Mouse (Mus musculus): ENCODE results near the gene Mad2l1bp.

The Mad2l1bp gene

GRCm38 (mm10) chr17:46152847-46153782 lies at the start of gene Mad2l1bp:
TSS of gene Mad2l1bp (minus strand) at chr17:46153553.
- peak; percentile 60 to 76 for DNase-seq (ENCODE audit: low spot score in 2 of 2)

- DNase-seq (ENCODE audit: low spot score in 2 of 2) = no peak
These were observed 49.7 kb upstream of the Mad2l1bp start for GRCm38 (mm10) chr17:46203078-46203477.

- DNase-seq (ENCODE audit: low spot score in 2 of 2) = peak; percentile 85 to 94
These were observed 49.2 kb upstream of the Mad2l1bp start, which contains the start of the genes Polh and Xpo5 for GRCm38 (mm10) chr17:46202421-46203071. TSS of gene Polh (minus strand) at chr17:46202645. TSS of gene Xpo5 (plus strand) at chr17:46202782.

GRCm38 (mm10) chr17:46201151-46201550 lies 47.8 kb upstream of the Mad2l1bp start:
- DNase-seq (ENCODE audit: low spot score in 2 of 2) = no peak

- no peak for DNase-seq (ENCODE audit: low spot score in 2 of 2)
These were observed 35.5 kb upstream of the Mad2l1bp start for GRCm38 (mm10) chr17:46188829-46189228.

GRCm38 (mm10) chr17:46182273-46182672 lies 28.9 kb upstream of the Mad2l1bp start:
- DNase-seq (ENCODE audit: low spot score in 2 of 2) = no peak

- DNase-seq (ENCODE audit: low spot score in 2 of 2) = no peak
These were observed 17.2 kb upstream of the Mad2l1bp start for GRCm38 (mm10) chr17:46170538-46170937.

GRCm38 (mm10) chr17:46168768-46169167 lies 15.4 kb upstream of the Mad2l1bp start:
- DNase-seq (ENCODE audit: low spot score in 2 of 2) = no peak

- DNase-seq (ENCODE audit: low spot score in 2 of 2) = no peak
These were observed 15.0 kb upstream of the Mad2l1bp start for GRCm38 (mm10) chr17:46168318-46168717.

GRCm38 (mm10) chr17:46167014-46167413 lies 13.7 kb upstream of the Mad2l1bp start:
- no peak for DNase-seq (ENCODE audit: low spot score in 2 of 2)

GRCm38 (mm10) chr17:46166270-46166669 lies 12.9 kb upstream of the Mad2l1bp start:
- DNase-seq (ENCODE audit: low spot score in 2 of 2) = no peak

GRCm38 (mm10) chr17:46165460-46165859 lies 12.1 kb upstream of the Mad2l1bp start:
- DNase-seq (ENCODE audit: low spot score in 2 of 2) = no peak

GRCm38 (mm10) chr17:46164791-46165190 lies 11.4 kb upstream of the Mad2l1bp start:
- DNase-seq (ENCODE audit: low spot score in 2 of 2) = no peak

GRCm38 (mm10) chr17:46164301-46164700 lies 10.9 kb upstream of the Mad2l1bp start:
- DNase-seq (ENCODE audit: low spot score in 2 of 2) = no peak

- no peak for DNase-seq (ENCODE audit: low spot score in 2 of 2)
These were observed 9.6 kb upstream of the Mad2l1bp start for GRCm38 (mm10) chr17:46162951-46163421.

- no peak for DNase-seq (ENCODE audit: low spot score in 2 of 2)
These were observed 9.2 kb upstream of the Mad2l1bp start for GRCm38 (mm10) chr17:46162551-46162950.

- no peak for DNase-seq (ENCODE audit: low spot score in 2 of 2)
These were observed 8.4 kb upstream of the Mad2l1bp start for GRCm38 (mm10) chr17:46161710-46162109.

- no peak for DNase-seq (ENCODE audit: low spot score in 2 of 2)
These were observed 7.8 kb upstream of the Mad2l1bp start for GRCm38 (mm10) chr17:46161179-46161578.

- peak; percentile 78 to 93 for DNase-seq (ENCODE audit: low spot score in 2 of 2)
These were observed 7.3 kb upstream of the Mad2l1bp start, which contains the start of gene Gtpbp2 for GRCm38 (mm10) chr17:46160686-46161085. TSS of gene Gtpbp2 (plus strand) at chr17:46161032.

- DNase-seq (ENCODE audit: low spot score in 2 of 2) = peak; percentile 69 to 75
These were observed 6.8 kb upstream of the Mad2l1bp start for GRCm38 (mm10) chr17:46160090-46160662.

- DNase-seq (ENCODE audit: low spot score in 2 of 2) = no peak
These were observed 5.9 kb upstream of the Mad2l1bp start for GRCm38 (mm10) chr17:46159236-46159635.

GRCm38 (mm10) chr17:46157131-46157530 lies 3.8 kb upstream of the Mad2l1bp start:
- no peak for DNase-seq (ENCODE audit: low spot score in 2 of 2)
